Mouse (Mus musculus): ENCODE measurements around the gene Hcn1. TPM values are rescaled to one million over a fixed set of nuclear protein-coding genes. Genes with fewer than 3 reads are reported as not detected.

Hcn1 gene
- polyA plus RNA-seq, 1 experiment: 0.04 TPM

DNA sequence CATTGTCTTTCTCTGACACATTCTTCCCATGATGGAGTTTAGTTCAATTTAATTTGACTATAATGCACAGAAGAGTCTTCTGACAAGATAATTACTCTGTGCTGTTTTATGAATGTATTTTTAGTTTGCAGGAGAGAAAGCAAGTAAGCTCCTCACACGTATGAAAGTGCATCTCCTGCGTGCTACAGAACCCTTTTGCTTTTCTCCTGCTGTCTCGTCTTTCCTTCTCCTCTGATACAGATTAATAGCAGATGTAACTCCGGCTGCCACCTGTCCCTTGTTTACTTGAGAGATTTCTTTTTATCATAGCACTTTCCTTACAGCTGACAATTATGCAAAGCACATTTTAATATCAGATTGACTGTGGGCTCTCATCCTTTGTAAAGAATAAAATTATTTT lies 120.0 kb downstream of the Hcn1 start:
- Histone ChIP-seq H3K4me3 (ENCODE audit: insufficient read depth, poor library complexity, severe bottlenecking) (no peak overlapping the region), H3ac (ENCODE audit: control insufficient read depth, insufficient read length, low read depth) (no peak overlapping the region), H3K36me3 (ENCODE audit: control insufficient read depth, insufficient read depth) (no peaks in the 10 kb centered on the region), H3K79me2 (ENCODE audit: control insufficient read depth, insufficient read depth) (no peaks in the 10 kb centered on the region), H3K79me3 (ENCODE audit: low read depth) (no peaks in the 10 kb centered on the region), H3K27me3 (ENCODE audit: control insufficient read depth, insufficient read depth, insufficient read length) (no peaks in the 10 kb centered on the region)
- TF ChIP-seq MYOG (IDR thresholded peaks at IDR 0.05; ENCODE audit: control insufficient read depth, extremely low read depth, insufficient read length) (no peak), MAX (IDR thresholded peaks at IDR 0.05) (no peak), CTCF (IDR thresholded peaks at IDR 0.05; ENCODE audit: control insufficient read depth, insufficient read depth, insufficient read length) (no peak), CEBPB (IDR thresholded peaks at IDR 0.05; ENCODE audit: low read depth) (no peak), MYOD1 (IDR thresholded peaks at IDR 0.05; ENCODE audit: control insufficient read depth, insufficient read length, low read depth) (no peak), FOSL1 (IDR thresholded peaks at IDR 0.05; ENCODE audit: insufficient read depth, low read length, poor library complexity, severe bottlenecking) (no peak), USF1 (IDR thresholded peaks at IDR 0.05; ENCODE audit: low read depth) (no peak)

DNA sequence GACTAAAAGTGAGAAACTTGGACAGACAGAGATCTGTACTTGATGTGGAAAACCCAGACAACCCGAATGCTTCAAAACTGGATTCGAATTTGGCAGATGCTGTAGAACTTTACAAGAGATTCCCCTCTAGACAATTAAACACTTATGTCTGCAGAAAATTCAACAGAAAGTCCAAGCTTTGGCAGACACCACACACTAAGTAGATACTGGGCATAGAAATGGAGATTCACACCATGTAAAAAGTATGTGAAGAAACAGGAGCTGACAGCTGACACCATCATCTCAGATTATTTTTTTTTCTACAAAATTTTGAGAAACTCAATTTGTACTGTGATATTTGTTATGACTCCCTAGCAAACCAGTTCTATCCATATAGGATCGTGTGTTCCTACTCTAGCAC lies 122.0 kb downstream of the Hcn1 start:
- H3K4me3 ChIP-seq (ENCODE audit: insufficient read depth, poor library complexity, severe bottlenecking): no peak overlapping the region
- no peaks in the 10 kb centered on the region for H3K36me3 ChIP-seq (ENCODE audit: control insufficient read depth, insufficient read depth)
- H3K79me2 ChIP-seq (ENCODE audit: control insufficient read depth, insufficient read depth): no peaks in the 10 kb centered on the region
- TF ChIP-seq FOSL1 (IDR thresholded peaks at IDR 0.05; ENCODE audit: insufficient read depth, low read length, poor library complexity, severe bottlenecking) (no peak), USF1 (IDR thresholded peaks at IDR 0.05; ENCODE audit: low read depth) (no peak), MAX (IDR thresholded peaks at IDR 0.05) (no peak), MYOG (IDR thresholded peaks at IDR 0.05; ENCODE audit: control insufficient read depth, extremely low read depth, insufficient read length) (no peak), CTCF (IDR thresholded peaks at IDR 0.05; ENCODE audit: control insufficient read depth, insufficient read depth, insufficient read length) (no peak), MYOD1 (IDR thresholded peaks at IDR 0.05; ENCODE audit: control insufficient read depth, insufficient read length, low read depth) (no peak), CEBPB (IDR thresholded peaks at IDR 0.05; ENCODE audit: low read depth) (no peak)
- no peaks in the 10 kb centered on the region for H3K79me3 ChIP-seq (ENCODE audit: low read depth)
- no peak overlapping the region for H3ac ChIP-seq (ENCODE audit: control insufficient read depth, insufficient read length, low read depth)
- H3K27me3 ChIP-seq (ENCODE audit: control insufficient read depth, insufficient read depth, insufficient read length): no peaks in the 10 kb centered on the region

DNA sequence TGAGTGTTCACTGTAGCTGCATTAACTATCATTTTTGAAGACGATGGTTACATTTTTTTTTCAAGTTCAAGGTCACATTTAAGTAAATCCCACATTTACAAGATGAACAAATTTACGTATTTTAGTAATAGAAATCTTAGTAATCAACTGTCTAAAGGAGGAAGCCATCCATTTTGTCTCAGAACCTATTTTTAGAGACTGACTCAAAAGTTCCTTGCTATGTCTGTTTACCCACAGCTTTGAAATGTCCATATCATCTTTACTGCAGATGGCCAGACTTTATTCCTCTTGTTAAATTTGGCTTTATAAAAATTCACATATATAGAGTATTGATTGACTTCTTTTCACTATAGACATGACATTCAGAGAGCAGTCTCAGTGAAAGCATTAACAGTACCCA lies 126.3 kb downstream of the Hcn1 start:
- Histone ChIP-seq H3K79me2 (ENCODE audit: control insufficient read depth, insufficient read depth) (no peaks in the 10 kb centered on the region), H3K27me3 (ENCODE audit: control insufficient read depth, insufficient read depth, insufficient read length) (no peaks in the 10 kb centered on the region), H3K79me3 (ENCODE audit: low read depth) (no peaks in the 10 kb centered on the region), H3K4me3 (ENCODE audit: insufficient read depth, poor library complexity, severe bottlenecking) (no peak overlapping the region), H3ac (ENCODE audit: control insufficient read depth, insufficient read length, low read depth) (no peak overlapping the region), H3K36me3 (ENCODE audit: control insufficient read depth, insufficient read depth) (no peaks in the 10 kb centered on the region)
- no peak for TF ChIP-seq MAX (IDR thresholded peaks at IDR 0.05)
- no peak for TF ChIP-seq MYOG (IDR thresholded peaks at IDR 0.05; ENCODE audit: control insufficient read depth, extremely low read depth, insufficient read length)
- TF ChIP-seq CTCF (IDR thresholded peaks at IDR 0.05; ENCODE audit: control insufficient read depth, insufficient read depth, insufficient read length): no peak
- no peak for TF ChIP-seq FOSL1 (IDR thresholded peaks at IDR 0.05; ENCODE audit: insufficient read depth, low read length, poor library complexity, severe bottlenecking)
- no peak for TF ChIP-seq CEBPB (IDR thresholded peaks at IDR 0.05; ENCODE audit: low read depth)
- no peak for TF ChIP-seq MYOD1 (IDR thresholded peaks at IDR 0.05; ENCODE audit: control insufficient read depth, insufficient read length, low read depth)
- TF ChIP-seq USF1 (IDR thresholded peaks at IDR 0.05; ENCODE audit: low read depth): no peak

DNA sequence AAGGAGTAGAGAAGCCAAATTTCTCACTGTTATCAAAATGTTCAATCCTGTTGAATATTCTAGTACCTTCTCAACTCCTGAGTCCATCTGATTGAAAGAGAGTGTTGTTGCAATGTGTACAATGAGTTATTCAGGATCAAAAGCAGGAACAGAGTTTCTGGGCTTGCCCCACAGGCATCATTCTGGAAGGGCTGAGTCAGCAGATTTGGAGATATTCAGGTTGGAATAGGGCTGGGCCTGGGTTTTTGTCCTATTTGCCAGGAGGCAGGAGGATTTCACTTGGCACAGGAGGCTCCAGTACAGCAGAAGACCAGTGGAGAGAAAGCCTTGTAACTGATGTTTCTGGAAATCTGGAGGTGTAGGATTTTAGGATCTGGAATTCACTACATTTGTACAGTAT lies 130.6 kb downstream of the Hcn1 start:
- no peak overlapping the region for H3K4me3 ChIP-seq (ENCODE audit: insufficient read depth, poor library complexity, severe bottlenecking)
- H3K79me3 ChIP-seq (ENCODE audit: low read depth): no peaks in the 10 kb centered on the region
- TF ChIP-seq MYOG (IDR thresholded peaks at IDR 0.05; ENCODE audit: control insufficient read depth, extremely low read depth, insufficient read length) (no peak), MYOD1 (IDR thresholded peaks at IDR 0.05; ENCODE audit: control insufficient read depth, insufficient read length, low read depth) (no peak), CTCF (IDR thresholded peaks at IDR 0.05; ENCODE audit: control insufficient read depth, insufficient read depth, insufficient read length) (no peak), FOSL1 (IDR thresholded peaks at IDR 0.05; ENCODE audit: insufficient read depth, low read length, poor library complexity, severe bottlenecking) (no peak), CEBPB (IDR thresholded peaks at IDR 0.05; ENCODE audit: low read depth) (no peak), USF1 (IDR thresholded peaks at IDR 0.05; ENCODE audit: low read depth) (no peak), MAX (IDR thresholded peaks at IDR 0.05) (no peak)
- H3K27me3 ChIP-seq (ENCODE audit: control insufficient read depth, insufficient read depth, insufficient read length): no peaks in the 10 kb centered on the region
- no peak overlapping the region for H3ac ChIP-seq (ENCODE audit: control insufficient read depth, insufficient read length, low read depth)
- H3K36me3 ChIP-seq (ENCODE audit: control insufficient read depth, insufficient read depth): no peaks in the 10 kb centered on the region
- H3K79me2 ChIP-seq (ENCODE audit: control insufficient read depth, insufficient read depth): no peaks in the 10 kb centered on the region

DNA sequence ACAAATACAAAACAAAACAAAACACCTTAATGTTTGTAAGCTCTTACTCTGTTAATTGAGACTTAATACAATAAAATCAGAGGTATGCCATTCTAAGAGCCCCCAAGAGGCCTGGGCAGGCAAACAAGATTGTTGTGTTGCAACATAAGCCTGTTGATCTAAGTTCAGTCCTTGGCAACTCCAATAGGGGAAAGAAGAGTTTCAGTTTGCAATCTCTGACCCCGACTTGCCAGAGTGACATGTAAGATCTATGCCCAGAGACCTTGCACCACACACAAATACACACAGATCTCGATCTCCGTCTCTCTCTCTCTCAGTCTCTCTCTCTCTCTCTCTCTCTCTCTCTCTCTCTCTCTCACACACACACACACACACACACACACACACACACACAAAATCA lies 142.3 kb downstream of the Hcn1 start:
- H3K36me3 ChIP-seq (ENCODE audit: control insufficient read depth, insufficient read depth): no peaks in the 10 kb centered on the region
- H3K79me2 ChIP-seq (ENCODE audit: control insufficient read depth, insufficient read depth): no peaks in the 10 kb centered on the region
- TF ChIP-seq USF1 (IDR thresholded peaks at IDR 0.05; ENCODE audit: low read depth) (no peak), CTCF (IDR thresholded peaks at IDR 0.05; ENCODE audit: control insufficient read depth, insufficient read depth, insufficient read length) (no peak), MYOD1 (IDR thresholded peaks at IDR 0.05; ENCODE audit: control insufficient read depth, insufficient read length, low read depth) (no peak), CEBPB (IDR thresholded peaks at IDR 0.05; ENCODE audit: low read depth) (no peak), FOSL1 (IDR thresholded peaks at IDR 0.05; ENCODE audit: insufficient read depth, low read length, poor library complexity, severe bottlenecking) (no peak), MYOG (IDR thresholded peaks at IDR 0.05; ENCODE audit: control insufficient read depth, extremely low read depth, insufficient read length) (no peak), MAX (IDR thresholded peaks at IDR 0.05) (no peak)
- H3K4me3 ChIP-seq (ENCODE audit: insufficient read depth, poor library complexity, severe bottlenecking): no peak overlapping the region
- no peaks in the 10 kb centered on the region for H3K79me3 ChIP-seq (ENCODE audit: low read depth)
- no peak overlapping the region for H3ac ChIP-seq (ENCODE audit: control insufficient read depth, insufficient read length, low read depth)
- H3K27me3 ChIP-seq (ENCODE audit: control insufficient read depth, insufficient read depth, insufficient read length): no peaks in the 10 kb centered on the region

DNA sequence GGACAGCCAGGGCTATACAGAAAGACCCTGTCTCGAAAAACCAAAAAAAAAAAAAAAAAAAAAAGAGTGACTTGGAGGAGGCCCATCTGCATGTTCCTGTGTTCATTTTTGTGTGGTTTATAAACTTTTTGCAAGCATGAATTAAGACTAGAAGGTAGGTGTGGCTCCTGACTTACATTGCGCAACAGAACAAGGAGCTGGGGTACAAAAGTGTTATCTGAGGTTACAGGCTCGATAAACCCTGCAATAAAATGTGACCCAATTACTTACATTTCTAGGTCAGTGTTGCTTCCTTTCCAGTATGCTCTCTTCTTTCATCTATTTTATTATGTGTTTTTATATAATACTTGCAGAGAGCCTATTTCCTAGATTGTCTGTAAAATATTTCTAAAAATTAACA lies 143.1 kb downstream of the Hcn1 start:
- Histone ChIP-seq H3ac (ENCODE audit: control insufficient read depth, insufficient read length, low read depth) (no peak overlapping the region), H3K79me3 (ENCODE audit: low read depth) (no peaks in the 10 kb centered on the region), H3K27me3 (ENCODE audit: control insufficient read depth, insufficient read depth, insufficient read length) (no peaks in the 10 kb centered on the region), H3K4me3 (ENCODE audit: insufficient read depth, poor library complexity, severe bottlenecking) (no peak overlapping the region), H3K79me2 (ENCODE audit: control insufficient read depth, insufficient read depth) (no peaks in the 10 kb centered on the region), H3K36me3 (ENCODE audit: control insufficient read depth, insufficient read depth) (no peaks in the 10 kb centered on the region)
- TF ChIP-seq MAX (IDR thresholded peaks at IDR 0.05) (no peak), USF1 (IDR thresholded peaks at IDR 0.05; ENCODE audit: low read depth) (no peak), CTCF (IDR thresholded peaks at IDR 0.05; ENCODE audit: control insufficient read depth, insufficient read depth, insufficient read length) (no peak), CEBPB (IDR thresholded peaks at IDR 0.05; ENCODE audit: low read depth) (no peak), MYOD1 (IDR thresholded peaks at IDR 0.05; ENCODE audit: control insufficient read depth, insufficient read length, low read depth) (no peak), MYOG (IDR thresholded peaks at IDR 0.05; ENCODE audit: control insufficient read depth, extremely low read depth, insufficient read length) (no peak), FOSL1 (IDR thresholded peaks at IDR 0.05; ENCODE audit: insufficient read depth, low read length, poor library complexity, severe bottlenecking) (no peak)
